ENCODE assay signal across 8 mouse cellular contexts in the genomic region with DNA sequence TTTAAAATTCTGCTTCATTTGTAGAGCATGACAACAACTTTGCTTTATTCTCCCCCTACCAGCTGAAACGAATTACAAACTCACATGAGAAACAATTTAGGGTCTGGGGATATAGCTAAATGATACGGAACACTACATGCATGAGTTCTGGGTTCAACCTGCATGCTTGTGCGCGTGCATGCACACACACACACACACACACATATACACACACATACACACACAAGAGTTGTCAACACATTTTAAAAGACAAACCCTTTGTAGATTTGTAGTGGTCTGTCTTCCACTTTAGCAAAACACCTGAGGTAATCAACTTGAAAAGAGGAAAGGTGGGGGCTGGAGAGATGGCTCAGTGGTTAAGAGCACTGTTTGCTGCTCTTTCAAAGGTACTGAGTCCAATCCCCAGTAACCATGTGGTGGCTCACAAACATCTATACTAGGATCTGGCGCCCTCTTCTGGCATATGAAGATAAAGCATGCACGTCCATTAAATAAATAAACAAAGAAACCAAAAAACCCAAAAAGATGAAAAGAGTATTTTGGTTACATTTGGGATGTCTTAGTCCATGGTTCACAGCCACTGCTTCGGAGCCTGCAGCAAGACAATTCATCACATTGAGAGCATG. TPM values are rescaled to one million over a fixed set of nuclear protein-coding genes. Genes with fewer than 3 reads are reported as not detected.
A peak's percentile ranks its signal among the peaks of the same experiment; 100 is the strongest.
DNase-seq lines count a peak whose midpoint lies in the region; ATAC-seq and TF ChIP-seq lines count a peak whose summit lies in the region.

No protein-coding gene starts in this region.

- H3K4me2 ChIP-seq in hindbrain, postnatal 0 days (ENCODE audit: low read depth, low read length), result no peak overlapping the region

- no peaks in the 10 kb centered on the region for H3K36me3 ChIP-seq in thymus, adult 2 months (ENCODE audit: control insufficient read depth, insufficient read depth, low read length)
- H3K36me3 ChIP-seq in hindbrain, postnatal 0 days (ENCODE audit: insufficient read depth, low read length), result no peaks in the 10 kb centered on the region

- H3K9me3 ChIP-seq in hindbrain, postnatal 0 days (ENCODE audit: low read length), result no peaks in the 10 kb centered on the region

- H3K4me3 ChIP-seq in thymus, adult 2 months (ENCODE audit: control insufficient read depth, insufficient read depth, low read length), result no peak overlapping the region
- no peak overlapping the region for H3K4me3 ChIP-seq in hindbrain, postnatal 0 days (ENCODE audit: low read length)

- no peak overlapping the region for H3K9ac ChIP-seq in hindbrain, postnatal 0 days (replicated peaks; ENCODE audit: low read length)

- intact Hi-C loops in left cerebral cortex, postnatal 36 days (cut with DNase I), result loop anchor here (1.0 to 5.0 kb wide), 3 partner anchors 51 to 221 kb away; a partner anchor contains a TSS

- WGBS in thymus, adult 2 months, result 63% methylated on average over 7 of the region's 7 CpGs
- 59% methylated on average over 7 of the region's 7 CpGs for WGBS in hindbrain, postnatal 0 days

- no peaks in the 10 kb centered on the region for H3K4me1 ChIP-seq in thymus, adult 2 months (replicated peaks; ENCODE audit: control insufficient read depth, insufficient read depth, low read length)
- H3K4me1 ChIP-seq in hindbrain, postnatal 0 days (ENCODE audit: insufficient read depth, low read length), result no peaks in the 10 kb centered on the region

- no peak for TF ChIP-seq POLR2A in thymus, adult 2 months (IDR thresholded peaks at IDR 0.05; ENCODE audit: control insufficient read depth, extremely low read depth, insufficient read depth, low read length, poor library complexity)

- peak; percentile 46 for DNase-seq in thymus, adult 2 months
- no peak for DNase-seq in thymus, adult 18-20 months
- DNase-seq in adrenal gland, postnatal 36 days, result peak; percentile 37 to 63
- peak; percentile 86 for DNase-seq in hindbrain, postnatal 0 days (ENCODE audit: low spot score)
- peak; percentile 25 to 61 for DNase-seq in left cerebral cortex, postnatal 36 days (ENCODE audit: low spot score in 2 of 2)
- DNase-seq in ovary, adult 18-20 months (ENCODE audit: low spot score), result no peak

- H3K27me3 ChIP-seq in thymus, adult 2 months (ENCODE audit: control insufficient read depth, insufficient read depth, low read length), result no peaks in the 10 kb centered on the region
- H3K27me3 ChIP-seq in hindbrain, postnatal 0 days (ENCODE audit: insufficient read depth, low read length), result no peaks in the 10 kb centered on the region

- H3K27ac ChIP-seq in thymus, adult 2 months (ENCODE audit: control insufficient read depth, insufficient read depth, low read length), result no peak overlapping the region
- no peak overlapping the region for H3K27ac ChIP-seq in hindbrain, postnatal 0 days

- ATAC-seq in erythroblast, adult 5-6 weeks (replicated peaks; ENCODE audit: low FRiP score, poor library complexity, severe bottlenecking), result peak; percentile 77; the same call in 1 of the 2 replicates
- peak; percentile 77 for ATAC-seq in hindbrain, postnatal 0 days
- ATAC-seq in monocyte, adult 5-6 weeks (replicated peaks; ENCODE audit: insufficient number of reproducible peaks, low FRiP score, low TSS enrichment, poor library complexity, severe bottlenecking), result 0 out of 2 replicates have a peak, but pooled peaks have one; percentile 56

- TF ChIP-seq CTCF in thymus, adult 2 months (IDR thresholded peaks at IDR 0.05; ENCODE audit: borderline replicate concordance, control insufficient read depth, extremely low read depth, insufficient read depth, low read length, poor library complexity), result no peak
- peak; percentile 83 for TF ChIP-seq CTCF in hindbrain, postnatal 0 days (IDR thresholded peaks at IDR 0.05; ENCODE audit: low read depth)

RNA-seq across cellular contexts. Expression of a gene that starts 13.7 kb away (rescaled TPM):
- polyA plus RNA-seq in thymus, adult 2 months (2012; rRNA removed), result 2.1 and 5.3 TPM in 2 replicates
- 100 to 1,000 TPM; 143 to 157 TPM for total RNA-seq in adrenal gland, postnatal 36 days (2021)
- total RNA-seq in erythroblast, adult 5-6 weeks (2015; ENCODE audit: low replicate concordance), result not detected in 2 replicates
- 1.8 TPM in 1 of 2 replicates, not detected in the other for total RNA-seq in erythroblast, adult 5-6 weeks (2017; ENCODE audit: low replicate concordance)
- 29.8 and 41.1 TPM in 2 replicates for total RNA-seq in hindbrain, postnatal 0 days (2014; rRNA removed)
- polyA plus RNA-seq in hindbrain, postnatal 0 days (2015; fragmentation: Nextera tagmentation; extraction: Ambion mirVana), result 39.0 and 39.7 TPM in 2 replicates
- total RNA-seq in left cerebral cortex, postnatal 36 days (2021), result 10 to 100 TPM; 81.4 to 92.9 TPM
- not detected in 3 replicates for total RNA-seq in monocyte, adult 5-6 weeks (2017)

RNA-seq across cellular contexts. Expression of a gene that starts 22.3 kb away (rescaled TPM):
- polyA plus RNA-seq in thymus, adult 2 months (2012; rRNA removed), result 2.7 and 6.2 TPM in 2 replicates
- total RNA-seq in adrenal gland, postnatal 36 days (2021), result 10 to 100 TPM; 28.9 to 43.7 TPM
- total RNA-seq in erythroblast, adult 5-6 weeks (2015; ENCODE audit: low replicate concordance), result 17.9 and 33.9 TPM in 2 replicates
- total RNA-seq in erythroblast, adult 5-6 weeks (2017; ENCODE audit: low replicate concordance), result 8.2 and 22.6 TPM in 2 replicates
- 164 and 179 TPM in 2 replicates for total RNA-seq in hindbrain, postnatal 0 days (2014; rRNA removed)
- polyA plus RNA-seq in hindbrain, postnatal 0 days (2015; fragmentation: Nextera tagmentation; extraction: Ambion mirVana), result 383 and 384 TPM in 2 replicates
- total RNA-seq in left cerebral cortex, postnatal 36 days (2021), result 100 to 1,000 TPM; 221 to 262 TPM
- 5.0 to 6.9 TPM in 2 of 3 replicates, not detected in the other for total RNA-seq in monocyte, adult 5-6 weeks (2017)

RNA-seq across cellular contexts. Expression of a gene that starts 25.7 kb away (rescaled TPM):
- polyA plus RNA-seq in thymus, adult 2 months (2012; rRNA removed), result 1.1 and 1.3 TPM in 2 replicates
- 1 to 10 TPM; 4.3 to 6.0 TPM for total RNA-seq in adrenal gland, postnatal 36 days (2021)
- total RNA-seq in erythroblast, adult 5-6 weeks (2015; ENCODE audit: low replicate concordance), result not detected in 2 replicates
- not detected in 2 replicates for total RNA-seq in erythroblast, adult 5-6 weeks (2017; ENCODE audit: low replicate concordance)
- total RNA-seq in hindbrain, postnatal 0 days (2014; rRNA removed), result 8.7 and 18.9 TPM in 2 replicates
- polyA plus RNA-seq in hindbrain, postnatal 0 days (2015; fragmentation: Nextera tagmentation; extraction: Ambion mirVana), result 12.6 and 15.5 TPM in 2 replicates
- 1 to 10 TPM; 4.0 to 4.7 TPM for total RNA-seq in left cerebral cortex, postnatal 36 days (2021)
- not detected in 3 replicates for total RNA-seq in monocyte, adult 5-6 weeks (2017)

RNA-seq across cellular contexts. Expression of a gene that starts 40.9 kb away (rescaled TPM):
- 0.32 and 0.34 TPM in 2 replicates for polyA plus RNA-seq in thymus, adult 2 months (2012; rRNA removed)
- not detected for total RNA-seq in adrenal gland, postnatal 36 days (2021)
- 1.5 TPM in 1 of 2 replicates, not detected in the other for total RNA-seq in erythroblast, adult 5-6 weeks (2015; ENCODE audit: low replicate concordance)
- total RNA-seq in erythroblast, adult 5-6 weeks (2017; ENCODE audit: low replicate concordance), result not detected in 2 replicates
- not detected in 2 replicates for total RNA-seq in hindbrain, postnatal 0 days (2014; rRNA removed)
- polyA plus RNA-seq in hindbrain, postnatal 0 days (2015; fragmentation: Nextera tagmentation; extraction: Ambion mirVana), result not detected in 2 replicates
- not detected for total RNA-seq in left cerebral cortex, postnatal 36 days (2021)
- not detected in 3 replicates for total RNA-seq in monocyte, adult 5-6 weeks (2017)

RNA-seq across cellular contexts. Expression of a gene that starts 51.2 kb away (rescaled TPM):
- polyA plus RNA-seq in thymus, adult 2 months (2012; rRNA removed), result 1.2 and 1.3 TPM in 2 replicates
- total RNA-seq in adrenal gland, postnatal 36 days (2021), result not detected
- total RNA-seq in erythroblast, adult 5-6 weeks (2015; ENCODE audit: low replicate concordance), result not detected in 2 replicates
- not detected in 2 replicates for total RNA-seq in erythroblast, adult 5-6 weeks (2017; ENCODE audit: low replicate concordance)
- not detected in 2 replicates for total RNA-seq in hindbrain, postnatal 0 days (2014; rRNA removed)
- polyA plus RNA-seq in hindbrain, postnatal 0 days (2015; fragmentation: Nextera tagmentation; extraction: Ambion mirVana), result 0.15 TPM in 1 of 2 replicates, not detected in the other
- total RNA-seq in left cerebral cortex, postnatal 36 days (2021), result not detected
- not detected in 3 replicates for total RNA-seq in monocyte, adult 5-6 weeks (2017)

Comparison
In these comparisons a context has a peak if more than half of its experiments do, and no peak if none do; other contexts are left out.
1. DNase-seq: peak in thymus, adult 2 months (single experiment), adrenal gland, postnatal 36 days (2 of 2), hindbrain, postnatal 0 days (single experiment) and left cerebral cortex, postnatal 36 days (2 of 2); none in thymus, adult 18-20 months (0 of 2) and ovary, adult 18-20 months (single experiment).
2. RNA of a gene that starts 13.7 kb away (total RNA-seq): 143 to 157 TPM in adrenal gland, postnatal 36 days, 81.4 to 92.9 TPM in left cerebral cortex, postnatal 36 days and 29.8 to 41.1 TPM in hindbrain, postnatal 0 days; 1.8 TPM in erythroblast, adult 5-6 weeks and not detected in monocyte, adult 5-6 weeks; every median in the first group is over 10 times any median in the second.
3. Peak in every context shown above with its lines, with median percentiles within 50 percentile points of each other: ATAC-seq.